Comparison of ENCODE assay signal across 8 mouse cellular contexts in the genomic region with DNA sequence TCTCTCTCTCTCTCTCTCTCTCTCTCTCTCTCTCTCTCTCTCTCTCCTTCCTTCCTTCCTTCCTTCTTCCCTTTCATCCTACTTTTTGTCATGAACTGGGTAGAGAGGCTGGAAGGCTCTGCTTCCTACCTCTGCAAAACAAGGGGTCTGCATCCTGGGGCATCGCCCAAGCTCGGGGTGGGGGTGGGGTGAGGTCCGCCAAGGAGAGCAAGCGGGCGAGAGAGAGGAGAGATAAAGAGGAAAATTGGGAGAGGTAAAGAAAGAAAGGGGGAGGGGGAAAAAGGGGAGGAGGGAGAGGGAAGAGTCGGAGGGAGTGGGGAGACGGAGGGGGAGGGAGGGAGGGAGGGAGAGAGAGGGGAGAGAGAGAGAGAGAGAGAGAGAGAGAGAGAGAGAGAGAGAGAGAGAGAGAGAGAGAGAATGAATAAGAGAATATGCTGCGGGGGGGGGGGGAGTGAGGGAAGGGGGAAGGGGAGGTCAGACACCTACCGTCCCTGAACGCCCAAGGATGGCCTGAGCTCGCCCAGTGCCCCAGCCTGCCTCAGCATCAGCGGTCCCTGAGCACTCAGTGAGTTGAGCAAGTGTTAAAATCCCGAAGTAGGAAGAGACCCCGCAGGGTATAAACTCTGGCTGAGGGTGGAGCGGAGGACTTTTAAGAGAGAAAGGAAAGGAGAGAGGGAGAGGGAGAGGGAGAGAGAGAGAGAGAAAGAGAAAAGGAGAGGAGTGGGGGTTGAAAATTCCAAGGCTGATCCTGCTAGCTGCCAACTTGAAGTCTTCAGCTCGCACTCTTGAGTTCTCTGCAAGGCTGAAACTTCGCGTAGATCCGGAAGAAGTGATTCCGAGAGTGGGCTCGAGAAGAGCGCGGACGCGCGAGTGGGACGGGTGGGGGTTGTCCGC. TPM values are rescaled to one million over a fixed set of nuclear protein-coding genes. Genes with fewer than 3 reads are reported as not detected.
DNase-seq lines count a peak whose midpoint lies in the region; TF ChIP-seq lines count a peak whose summit lies in the region.

TSS of gene Pde3a (plus strand) at position 579 of the 894 bp plus-strand sequence.

- peaks cover 25% of the 10 kb centered on the region for H3K27me3 ChIP-seq in limb, embryonic 10.5 days (ENCODE audit: low read depth, poor library complexity, severe bottlenecking)

- H3K4me1 ChIP-seq in limb, embryonic 10.5 days, result peaks cover 59% of the 10 kb centered on the region
- peaks cover 6% of the 10 kb centered on the region for H3K4me1 ChIP-seq in olfactory bulb, adult 2 months (ENCODE audit: control insufficient read depth, insufficient read depth, low read length)

- TF ChIP-seq CTCF in olfactory bulb, adult 2 months (IDR thresholded peaks at IDR 0.05; ENCODE audit: insufficient read depth, low read depth, low read length), result no peak

- peak within 1 kb of the TSS; percentile 79 for H3K4me3 ChIP-seq in limb, embryonic 10.5 days
- peak within 1 kb of the TSS; percentile 60 for H3K4me3 ChIP-seq in olfactory bulb, adult 2 months (ENCODE audit: insufficient read depth, low read depth, low read length)

- H3K9me3 ChIP-seq in limb, embryonic 10.5 days (replicated peaks), result no peaks in the 10 kb centered on the region

- H3K27ac ChIP-seq in limb, embryonic 10.5 days, result peak within 1 kb of the TSS; percentile 87
- H3K27ac ChIP-seq in olfactory bulb, adult 2 months (ENCODE audit: insufficient read depth, low read depth, low read length), result no peak within 1 kb of the TSS

- DNase-seq in embryo, embryonic 10.5 days (ENCODE audit: low spot score), result peak; percentile 32
- no peak for DNase-seq in embryo, embryonic 9.5 days (ENCODE audit: extremely low spot score)
- DNase-seq in adrenal gland, postnatal 10 days, result no peak
- DNase-seq in heart, adult 18-20 months, result peak in 1 of 2 experiments; percentile 17
- DNase-seq in limb, embryonic 10.5 days (ENCODE audit: low spot score), result peak; percentile 45
- DNase-seq in thymus, postnatal 25 days, result no peak
- no peak for DNase-seq in left cerebral cortex, postnatal 10 days (ENCODE audit: extremely low spot score in 1 of 2, low spot score in 2 of 2)

- no peaks in the 10 kb centered on the region for H3K36me3 ChIP-seq in limb, embryonic 10.5 days

- intact Hi-C loops in left cerebral cortex, postnatal 10 days (cut with DNase I), result loop anchor here (10.0 kb wide), 1 partner anchor 324 kb away; no protein-coding TSS in a partner anchor

- 0% methylated on average over 24 of the region's 28 CpGs for WGBS in limb, embryonic 10.5 days
- WGBS in olfactory bulb, adult 2 months, result 3% methylated on average over 28 of the region's 28 CpGs

- no peak for TF ChIP-seq POLR2A in olfactory bulb, adult 2 months (IDR thresholded peaks at IDR 0.05; ENCODE audit: insufficient read depth, low read depth, low read length)

RNA-seq across cellular contexts. Expression of gene Pde3a, which starts in this region (rescaled TPM):
- 10 to 100 TPM; 15.7 to 17.8 TPM for total RNA-seq in adrenal gland, postnatal 10 days (2021)
- 10 to 100 TPM; 66.6 to 70.3 TPM for total RNA-seq in heart, adult 18-20 months (2021)
- 2.8 and 3.0 TPM in 2 replicates for polyA plus RNA-seq in limb, embryonic 10.5 days (2016; fragmentation: Nextera tagmentation; extraction: Ambion mirVana)
- polyA plus RNA-seq in olfactory bulb, adult 2 months (2012; ENCODE audit: insufficient read depth, insufficient read length, low replicate concordance, missing spikeins), result not detected in 2 replicates
- total RNA-seq in left cerebral cortex, postnatal 10 days (2021), result 1 to 10 TPM; 2.2 to 3.1 TPM

Comparison
In these comparisons a context has a peak if more than half of its experiments do, and no peak if none do; other contexts are left out.
1. RNA of gene Pde3a (total RNA-seq): 66.6 to 70.3 TPM in heart, adult 18-20 months and 15.7 to 17.8 TPM in adrenal gland, postnatal 10 days; 2.2 to 3.1 TPM in left cerebral cortex, postnatal 10 days; every median in the first group is over 4 times any median in the second.
2. DNase-seq: peak in embryo, embryonic 10.5 days (single experiment) and limb, embryonic 10.5 days (single experiment); none in embryo, embryonic 9.5 days (single experiment), adrenal gland, postnatal 10 days (single experiment), thymus, postnatal 25 days (single experiment) and left cerebral cortex, postnatal 10 days (0 of 2).